10 mouse cellular contexts compared by ENCODE assay signal in the genomic region with DNA sequence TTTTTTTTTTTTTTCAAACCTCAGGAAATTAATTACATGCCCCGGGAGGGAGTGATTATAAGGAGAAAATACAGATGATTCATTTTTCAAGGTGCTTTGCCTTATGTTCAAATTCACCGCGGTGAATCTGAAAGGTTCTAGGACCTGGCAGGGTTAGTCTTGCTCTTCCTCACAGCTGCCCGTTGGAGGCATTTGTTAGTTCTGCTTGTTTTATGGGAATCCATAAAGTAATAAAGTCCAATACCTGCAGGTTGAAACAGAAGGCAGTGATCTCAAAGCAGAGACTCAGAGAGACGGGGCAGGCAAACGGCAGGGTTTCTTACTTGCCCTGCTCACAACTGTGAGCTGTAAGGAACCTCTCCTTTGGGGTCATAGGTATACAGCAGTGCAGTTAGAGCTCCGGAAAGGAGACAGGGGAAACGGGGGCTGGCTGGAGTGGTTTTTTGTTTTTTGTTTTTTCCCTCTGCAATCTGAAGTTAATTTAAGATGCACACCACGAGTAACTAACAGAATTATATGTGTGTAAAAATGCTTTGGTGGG. TPM values are rescaled to one million over a fixed set of nuclear protein-coding genes. Genes with fewer than 3 reads are reported as not detected.
DNase-seq lines count a peak whose midpoint lies in the region; ATAC-seq lines count a peak whose summit lies in the region.
"Had no signal": no experiment of that assay in that cellular context is flagged by ENCODE, and none has a peak within 500 bp of the region (broad histone marks: within the 10 kb centered on the region; RNA-seq: fewer than 3 reads in every experiment).

No protein-coding gene starts in this region.

- 26% methylated on average over 9 of the region's 9 CpGs for WGBS in kidney, embryonic 15.5 days

- ATAC-seq in frontal cortex, adult (ENCODE audit: low TSS enrichment) = peak; percentile 34; the same call in 1 of the 2 replicates
- ATAC-seq in kidney, embryonic 15.5 days (replicated peaks; ENCODE audit: low FRiP score) = no peak
- peak; percentile 33; the same call in 1 of the 2 replicates for ATAC-seq in granulocyte monocyte progenitor cell, adult 5-6 weeks (replicated peaks; ENCODE audit: poor library complexity, severe bottlenecking)
- 0 out of 2 replicates have a peak, but pooled peaks have one; percentile 20 for ATAC-seq in megakaryocyte, adult 5-6 weeks (ENCODE audit: poor library complexity, severe bottlenecking)
- ATAC-seq: midbrain, embryonic 16.5 days had no signal

- intact Hi-C loops in left cerebral cortex, postnatal 25 days (cut with DNase I) = no loop called here

- DNase-seq in frontal cortex, postnatal 10 days (ENCODE audit: low spot score in 2 of 2) = no peak
- no peak for DNase-seq in kidney, postnatal 25 days
- DNase-seq in thymus, postnatal 0 days (ENCODE audit: low spot score) = no peak
- no peak for DNase-seq in left cerebral cortex, postnatal 25 days (ENCODE audit: low spot score in 2 of 2)

- H3K36me3 ChIP-seq in kidney, embryonic 15.5 days = no peaks in the 10 kb centered on the region
- H3K36me3 ChIP-seq: G1E had no signal

- no peaks in the 10 kb centered on the region for H3K27me3 ChIP-seq in kidney, embryonic 15.5 days

- H3K9ac ChIP-seq in kidney, embryonic 15.5 days = no peak overlapping the region

- H3K4me3 ChIP-seq in kidney, embryonic 15.5 days (replicated peaks) = no peak overlapping the region

- H3K4me2 ChIP-seq in kidney, embryonic 15.5 days = peak overlapping the region; percentile 30

- H3K27ac ChIP-seq in kidney, embryonic 15.5 days = no peak overlapping the region

- peaks cover 6% of the 10 kb centered on the region; the same call in 1 of the 2 replicates for H3K4me1 ChIP-seq in kidney, embryonic 15.5 days

- no peaks in the 10 kb centered on the region for H3K9me3 ChIP-seq in kidney, embryonic 15.5 days (replicated peaks)
- H3K9me3 ChIP-seq: G1E had no signal

RNA-seq across cellular contexts. Expression of gene Pde4d, which starts 49.1 kb away (rescaled TPM):
- 13.9 and 16.7 TPM in 2 replicates for polyA plus RNA-seq in kidney, embryonic 15.5 days (2015; fragmentation: Nextera tagmentation; extraction: Ambion mirVana)
- 49.8 and 63.2 TPM in 2 replicates for total RNA-seq in granulocyte monocyte progenitor cell, adult 5-6 weeks (2014; fragmentation: Nextera tagmentation)
- total RNA-seq in granulocyte monocyte progenitor cell, adult 5-6 weeks (2017) = 33.5 and 38.3 TPM in 2 replicates
- total RNA-seq in megakaryocyte, adult 5-6 weeks (2015) = 5.2 and 5.3 TPM in 2 replicates
- 4.4 and 7.3 TPM in 2 replicates for total RNA-seq in megakaryocyte, adult 5-6 weeks (2017)
- polyA plus RNA-seq in thymus, postnatal 0 days (2015; fragmentation: Nextera tagmentation; extraction: Ambion mirVana) = 11.9 and 16.5 TPM in 2 replicates
- total RNA-seq in left cerebral cortex, postnatal 25 days (2021) = 100 to 1,000 TPM; 108 to 116 TPM

Comparison
In these comparisons a context has a peak if more than half of its experiments do, and no peak if none do; other contexts are left out.
1. RNA of gene Pde4d, which starts 49.1 kb away (total RNA-seq): 108 to 116 TPM in left cerebral cortex, postnatal 25 days and 33.5 to 63.2 TPM in granulocyte monocyte progenitor cell, adult 5-6 weeks; 4.4 to 7.3 TPM in megakaryocyte, adult 5-6 weeks; every median in the first group is over 4 times any median in the second.